Mouse (Mus musculus) neural tube, embryonic 13.5 days (tissue): ENCODE results near the gene Fer1l4. TPM values are rescaled to one million over a fixed set of nuclear protein-coding genes. Genes with fewer than 3 reads are reported as not detected.

ENCODE experiments used
- ATAC-seq: fragments of 200-750 bp; cut with Nextera tagmentation; 2 replicates; pipeline ENCODE4 v1.8.0; 2017; ENCODE audit warnings: low read depth, mild to moderate bottlenecking, moderate TSS enrichment, moderate library complexity
- H3K27ac ChIP-seq: fragments of 300-500 bp; sonication (generic); replicated peaks from 2 replicates; pipeline ENCODE4 v1.5.1; 2015; ENCODE audit warnings: moderate library complexity, mild to moderate bottlenecking, inconsistent platforms
- H3K27me3 ChIP-seq: fragments of 300-500 bp; sonication (generic); 2 replicates; pipeline ENCODE4 v1.6.1; 2015; ENCODE audit warnings: mild to moderate bottlenecking, inconsistent platforms
- H3K36me3 ChIP-seq: fragments of 300-500 bp; sonication (generic); 2 replicates; pipeline ENCODE4 v1.6.1; 2015; ENCODE audit warnings: mild to moderate bottlenecking, inconsistent platforms
- H3K4me1 ChIP-seq: fragments of 300-500 bp; sonication (generic); replicated peaks from 2 replicates; pipeline ENCODE4 v1.6.1; 2015; ENCODE audit warnings: inconsistent platforms
- H3K4me2 ChIP-seq: fragments of 300-500 bp; sonication (generic); 2 replicates; pipeline ENCODE4 v1.6.1; 2015; ENCODE audit warnings: inconsistent platforms, mild to moderate bottlenecking, moderate library complexity
- H3K4me3 ChIP-seq: fragments of 300-500 bp; sonication (generic); 2 replicates; pipeline ENCODE4 v1.5.1; 2015; ENCODE audit warnings: mild to moderate bottlenecking, inconsistent platforms
- H3K9ac ChIP-seq: fragments of 300-500 bp; sonication (generic); 2 replicates; pipeline ENCODE4 v1.6.1; 2015; ENCODE audit warnings: moderate library complexity, mild to moderate bottlenecking, inconsistent platforms
- H3K9me3 ChIP-seq: fragments of 300-500 bp; sonication (generic); 2 replicates; pipeline ENCODE4 v1.6.1; 2016; ENCODE audit warnings: inconsistent platforms
- WGBS: fragments of 180-500 bp; shearing (Covaris S2); methylation state at CpG from one replicate; pipeline ENCODE4 v1.1.7; 2015; 5-methylcytosine and 5-hydroxymethylcytosine counted together
- polyA plus RNA-seq: library from polyadenylated mRNA; unstranded; fragments of >200 nt; fragmentation: Nextera tagmentation; extraction: Ambion mirVana; gene quantifications from 2 replicates; pipeline ENCODE4 v1.2.1, GENCODE M21; 2015

The Fer1l4 gene
- polyA plus RNA-seq, 1 experiment from 2014 or later = not detected

DNA sequence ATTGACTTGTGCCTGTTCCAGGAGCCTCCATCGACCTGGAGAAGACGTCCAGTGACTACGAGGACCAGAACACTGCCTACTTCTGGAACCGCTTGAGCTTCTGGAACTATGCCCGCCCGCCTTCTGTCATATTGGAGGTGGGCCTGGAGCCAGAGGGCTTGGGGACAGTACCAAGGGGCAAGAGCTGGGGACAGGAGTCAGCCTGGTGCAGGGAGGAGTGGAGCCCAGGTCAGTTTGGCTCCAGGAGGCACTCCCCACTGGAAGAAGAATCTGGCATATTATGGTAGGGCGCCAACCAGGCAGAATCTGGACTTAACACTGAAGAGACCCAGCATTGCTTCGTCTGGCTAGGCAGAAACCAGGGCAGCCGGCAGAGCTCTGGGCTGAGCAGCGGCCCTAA is 15.2 kb upstream of the Fer1l4 start:
- Histone ChIP-seq H3K4me2 (no peak overlapping the region), H3K27ac (no peak overlapping the region), H3K9me3 (no peaks in the 10 kb centered on the region), H3K9ac (no peak overlapping the region), H3K27me3 (no peaks in the 10 kb centered on the region), H3K36me3 (peaks cover 50% of the 10 kb centered on the region), H3K4me1 (peaks cover 15% of the 10 kb centered on the region), H3K4me3 (no peak overlapping the region)
- ATAC-seq = no peak
- WGBS = 90% methylated on average over 10 of the region's 10 CpGs

DNA sequence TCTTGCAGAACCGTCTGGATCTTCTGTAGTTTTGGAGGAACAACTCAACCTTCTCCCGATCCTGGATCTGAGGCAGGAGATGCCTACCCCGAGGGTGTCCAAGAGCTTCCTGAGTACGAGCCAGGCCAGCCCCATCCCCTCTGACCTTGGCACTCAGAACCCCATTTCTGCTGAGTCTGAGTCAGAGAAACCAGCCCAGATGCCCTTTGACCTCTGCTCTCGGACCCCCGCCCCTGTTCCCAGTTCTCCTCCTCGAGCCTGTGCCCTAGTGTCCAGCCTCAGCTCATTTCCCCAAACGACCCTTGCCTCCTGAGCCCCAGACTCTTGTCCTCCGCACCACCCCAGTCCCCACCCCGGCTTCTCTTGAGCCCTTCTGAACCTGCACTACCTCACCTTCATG is 13.4 kb upstream of the Fer1l4 start:
- Histone ChIP-seq H3K27ac (0 out of 2 replicates have a peak overlapping the region, but pooled peaks have one; percentile 89), H3K36me3 (peaks cover 33% of the 10 kb centered on the region), H3K4me3 (peak overlapping the region; percentile 64), H3K4me2 (peak overlapping the region; percentile 88), H3K9me3 (no peaks in the 10 kb centered on the region), H3K4me1 (peaks cover 15% of the 10 kb centered on the region), H3K27me3 (no peaks in the 10 kb centered on the region), H3K9ac (peak overlapping the region; percentile 84)
- ATAC-seq = peak; percentile 32; the same call in 1 of the 2 replicates
- 31% methylated on average over 10 of the region's 10 CpGs for WGBS

DNA sequence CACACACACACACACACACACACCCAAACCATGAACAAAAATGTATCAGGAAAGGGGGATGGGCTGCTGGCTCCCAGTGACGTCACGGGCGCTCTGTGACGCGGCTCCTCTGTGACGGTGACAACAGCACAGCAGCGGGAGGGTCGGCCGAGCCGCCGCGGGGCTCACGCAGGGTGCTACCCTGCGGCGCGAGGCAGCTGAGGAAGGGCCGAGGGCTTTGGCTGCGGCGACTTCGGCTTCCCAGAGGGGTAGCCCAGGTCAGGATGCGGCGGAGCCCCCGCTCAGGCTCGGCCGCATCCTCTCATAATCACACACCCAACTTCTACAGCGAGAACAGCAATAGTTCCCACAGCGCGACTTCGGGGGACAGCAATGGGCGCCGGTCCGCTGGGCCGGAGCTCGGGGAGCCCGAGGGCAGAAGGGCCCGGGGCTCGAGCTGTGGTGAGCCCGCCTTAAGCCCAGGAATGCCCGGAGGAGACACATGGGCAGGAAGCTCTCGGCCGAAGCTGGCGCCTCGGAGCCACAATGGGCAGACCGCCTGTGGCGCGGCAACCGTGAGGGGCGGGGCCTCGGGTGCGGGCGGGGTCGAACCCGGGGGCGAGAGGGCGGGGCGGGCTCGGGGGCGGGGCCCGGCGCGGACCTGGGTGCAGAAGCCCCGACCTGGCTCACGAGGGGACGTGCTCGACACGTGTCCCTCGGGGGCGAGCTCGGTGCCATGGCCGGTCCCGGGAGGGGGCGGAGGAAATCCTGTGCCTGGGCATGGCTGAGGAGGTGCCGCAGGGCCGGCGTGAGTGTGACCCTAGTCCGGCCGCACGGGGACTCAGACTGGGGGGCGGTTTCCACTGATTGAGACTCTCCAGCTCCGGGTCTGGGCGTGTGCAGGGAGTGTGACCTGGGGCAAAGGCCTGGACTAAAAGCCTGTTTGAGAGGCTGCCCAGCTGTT is 12.6 kb upstream of the Fer1l4 start, which contains the start of gene Spag4:
TSS of gene Spag4 (plus strand) at position 77 of the 943 bp plus-strand sequence.
- Histone ChIP-seq H3K9me3 (no peaks in the 10 kb centered on the region), H3K4me3 (peak within 1 kb of the TSS; percentile 64), H3K4me2 (peak within 1 kb of the TSS; percentile 88), H3K4me1 (peaks cover 15% of the 10 kb centered on the region), H3K9ac (peak within 1 kb of the TSS; percentile 84), H3K36me3 (peaks cover 25% of the 10 kb centered on the region), H3K27me3 (no peaks in the 10 kb centered on the region), H3K27ac (peak within 1 kb of the TSS; percentile 89)
- peak; percentile 81 for ATAC-seq
- WGBS = under 1% methylated on average over 81 of the region's 81 CpGs

DNA sequence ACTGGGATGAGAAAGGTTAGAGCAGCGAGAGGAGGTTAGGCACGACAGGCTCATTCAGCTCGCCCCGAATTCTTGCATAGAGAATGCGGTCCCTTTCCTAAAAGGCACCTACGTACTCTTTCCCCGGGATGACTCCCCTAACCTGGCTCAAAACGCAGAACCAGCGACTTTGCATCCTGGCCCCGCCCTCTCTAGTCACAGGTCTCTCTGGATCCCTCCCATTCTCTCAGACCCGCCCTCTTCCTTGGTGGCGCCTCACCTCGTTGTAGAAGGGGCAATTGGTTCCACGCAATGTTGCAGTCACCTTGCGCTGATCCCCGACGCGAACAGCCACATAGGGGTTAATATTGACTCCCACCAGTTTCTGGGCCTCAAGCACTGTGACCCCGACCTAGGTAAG is 4.8 kb downstream of the Fer1l4 start:
- H3K4me2 ChIP-seq = no peak overlapping the region
- ATAC-seq = no peak
- H3K4me3 ChIP-seq = no peak overlapping the region
- peaks cover 13% of the 10 kb centered on the region for H3K27me3 ChIP-seq
- H3K9ac ChIP-seq = 0 out of 2 replicates have a peak overlapping the region, but pooled peaks have one; percentile 17
- 7% methylated on average over 19 of the region's 19 CpGs for WGBS
- H3K36me3 ChIP-seq = no peaks in the 10 kb centered on the region
- no peak overlapping the region for H3K27ac ChIP-seq
- no peaks in the 10 kb centered on the region for H3K4me1 ChIP-seq
- H3K9me3 ChIP-seq = no peaks in the 10 kb centered on the region

DNA sequence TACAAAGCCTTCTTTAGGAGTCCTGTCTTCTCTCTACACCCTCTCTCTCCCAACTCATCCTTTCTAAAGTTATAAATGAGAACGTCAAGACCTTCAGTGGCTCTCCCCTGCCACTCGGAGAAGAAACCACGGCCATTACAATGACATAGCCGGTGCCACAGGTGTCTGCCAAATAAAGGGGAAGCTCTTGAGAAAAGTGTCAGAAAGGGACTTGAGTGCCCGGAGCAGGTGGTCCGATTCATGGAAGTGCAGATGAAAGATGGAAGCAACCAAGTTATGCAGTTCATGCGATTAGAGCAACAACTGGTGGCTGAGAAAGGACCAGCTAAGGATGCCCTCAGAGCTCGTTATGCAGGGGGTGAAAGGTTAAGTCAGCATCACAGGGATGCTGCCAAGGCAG is 9.8 kb downstream of the Fer1l4 start:
- Histone ChIP-seq H3K27me3 (peaks cover 12% of the 10 kb centered on the region), H3K4me2 (no peak overlapping the region), H3K27ac (no peak overlapping the region), H3K36me3 (no peaks in the 10 kb centered on the region), H3K9me3 (no peaks in the 10 kb centered on the region), H3K4me1 (no peaks in the 10 kb centered on the region), H3K9ac (no peak overlapping the region), H3K4me3 (no peak overlapping the region)
- ATAC-seq = no peak
- WGBS = 86% methylated on average over 8 of the region's 8 CpGs

DNA sequence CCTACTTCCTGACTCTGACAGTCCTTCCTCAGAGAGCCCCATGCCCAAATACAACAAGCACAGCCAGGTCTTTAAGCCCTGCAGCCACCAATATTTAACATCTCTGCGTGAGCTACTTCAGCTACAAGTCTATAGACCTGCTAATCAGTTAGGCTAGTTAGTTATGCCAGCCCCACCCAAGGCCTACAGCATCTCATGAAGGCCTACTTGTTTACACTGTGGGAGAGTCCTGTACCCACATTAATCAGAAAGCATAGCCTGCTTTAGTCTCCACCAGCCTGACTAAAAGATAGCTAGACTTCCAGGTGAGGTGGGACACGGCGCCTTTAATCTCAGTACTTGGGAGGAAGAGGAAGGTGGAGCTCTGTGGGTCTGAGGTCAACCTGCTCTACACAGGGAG is 13.4 kb downstream of the Fer1l4 start:
- H3K4me2 ChIP-seq = no peak overlapping the region
- H3K27ac ChIP-seq = no peak overlapping the region
- no peak overlapping the region for H3K9ac ChIP-seq
- no peaks in the 10 kb centered on the region for H3K36me3 ChIP-seq
- H3K4me3 ChIP-seq = no peak overlapping the region
- ATAC-seq = no peak
- no peaks in the 10 kb centered on the region for H3K9me3 ChIP-seq
- 89% methylated on average over 3 of the region's 3 CpGs for WGBS
- no peaks in the 10 kb centered on the region for H3K27me3 ChIP-seq
- no peaks in the 10 kb centered on the region for H3K4me1 ChIP-seq

DNA sequence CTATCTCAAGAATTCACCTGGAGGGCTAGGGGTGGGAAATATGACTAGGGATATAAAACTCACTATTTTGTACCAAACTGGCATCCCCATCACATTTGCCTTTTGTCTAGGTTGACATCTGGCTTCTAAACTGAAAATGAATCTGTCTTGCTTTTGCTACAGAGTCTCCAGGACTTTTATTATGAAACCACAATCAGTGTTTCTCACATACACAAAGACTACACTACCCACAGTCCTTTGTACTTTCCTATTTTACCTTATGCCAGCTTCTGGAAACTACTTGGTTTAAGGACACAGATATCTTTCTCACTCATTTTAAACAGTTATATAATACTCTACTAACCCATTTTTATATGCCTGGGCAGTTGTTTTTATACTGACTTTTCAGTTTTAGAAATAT is 27.3 kb downstream of the Fer1l4 start:
- H3K27ac ChIP-seq = no peak overlapping the region
- no peaks in the 10 kb centered on the region for H3K27me3 ChIP-seq
- no peak overlapping the region for H3K4me2 ChIP-seq
- peaks cover 3% of the 10 kb centered on the region; the same call in 1 of the 2 replicates for H3K36me3 ChIP-seq
- no peaks in the 10 kb centered on the region for H3K9me3 ChIP-seq
- no peak overlapping the region for H3K9ac ChIP-seq
- no peaks in the 10 kb centered on the region for H3K4me1 ChIP-seq
- no peak for ATAC-seq
- no peak overlapping the region for H3K4me3 ChIP-seq

DNA sequence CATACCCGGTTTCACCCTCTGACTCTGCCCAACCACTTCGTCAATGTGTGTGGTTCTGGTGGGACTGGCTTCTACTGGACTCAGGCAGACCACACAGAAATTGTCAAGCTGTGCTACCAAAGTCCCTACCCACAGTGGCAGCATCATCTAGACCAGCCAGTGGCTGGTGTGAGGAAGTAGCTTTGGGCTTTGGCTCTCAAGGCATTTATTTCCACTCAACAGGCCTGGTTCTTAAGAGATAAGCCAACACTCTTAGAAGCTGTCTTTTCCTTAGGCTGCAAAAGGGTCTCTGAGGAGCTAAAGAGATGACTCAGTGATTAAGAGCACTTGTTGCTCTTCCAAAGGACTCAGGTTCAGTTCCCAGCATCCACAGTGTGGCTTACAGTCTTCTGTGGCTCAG is 31.0 kb downstream of the Fer1l4 start:
- Histone ChIP-seq H3K27me3 (no peaks in the 10 kb centered on the region), H3K4me1 (no peaks in the 10 kb centered on the region), H3K36me3 (peaks cover 40% of the 10 kb centered on the region), H3K9me3 (no peaks in the 10 kb centered on the region), H3K4me2 (no peak overlapping the region), H3K27ac (no peak overlapping the region), H3K9ac (no peak overlapping the region), H3K4me3 (no peak overlapping the region)
- WGBS = 88% methylated on average over 2 of the region's 2 CpGs
- ATAC-seq = no peak

DNA sequence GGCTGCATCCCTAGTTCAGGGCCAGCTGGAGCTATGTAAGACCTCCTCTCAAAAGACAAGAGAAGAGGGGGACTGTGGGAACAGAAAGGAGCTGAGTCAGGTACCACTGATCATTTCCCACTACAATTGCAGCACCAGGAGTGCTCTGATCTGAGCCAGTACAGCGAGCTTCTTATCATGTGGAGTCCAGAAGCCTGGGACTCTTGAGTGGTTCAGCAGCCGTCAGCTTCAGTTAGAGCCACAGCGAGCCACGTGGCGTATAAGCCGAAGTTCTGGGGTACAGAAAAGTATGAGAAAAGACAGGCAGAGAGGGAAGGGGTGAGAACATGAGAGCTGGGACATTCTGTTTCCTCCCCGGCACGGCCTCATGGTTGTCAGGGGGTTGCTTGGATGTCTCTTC is 31.5 kb downstream of the Fer1l4 start:
- Histone ChIP-seq H3K9me3 (no peaks in the 10 kb centered on the region), H3K4me1 (no peaks in the 10 kb centered on the region), H3K4me3 (no peak overlapping the region), H3K4me2 (no peak overlapping the region), H3K27ac (no peak overlapping the region), H3K27me3 (no peaks in the 10 kb centered on the region), H3K36me3 (peaks cover 46% of the 10 kb centered on the region), H3K9ac (no peak overlapping the region)
- WGBS = 92% methylated on average over 8 of the region's 8 CpGs
- no peak for ATAC-seq

DNA sequence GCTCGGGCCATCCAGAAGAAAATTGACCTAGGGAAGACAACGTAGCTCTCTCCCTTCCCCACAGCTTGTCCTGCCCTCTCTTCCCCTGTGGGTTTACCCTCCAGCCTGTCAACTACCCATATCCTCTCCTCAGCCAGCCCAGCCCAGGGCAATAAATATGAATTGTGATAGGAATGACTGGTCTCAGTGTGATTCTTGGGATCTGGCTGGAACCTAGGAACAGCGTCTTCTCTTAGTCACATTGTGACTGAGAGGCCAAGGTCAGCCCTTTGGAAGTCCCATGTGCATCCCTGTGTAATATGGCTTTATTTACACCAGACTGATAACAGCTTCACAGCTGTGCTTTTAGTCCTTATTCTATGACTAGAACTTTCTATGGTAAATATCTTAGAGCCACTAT is 34.6 kb downstream of the Fer1l4 start:
- Histone ChIP-seq H3K4me3 (no peak overlapping the region), H3K27ac (no peak overlapping the region), H3K27me3 (no peaks in the 10 kb centered on the region), H3K9ac (no peak overlapping the region), H3K9me3 (no peaks in the 10 kb centered on the region), H3K4me2 (no peak overlapping the region), H3K4me1 (no peaks in the 10 kb centered on the region), H3K36me3 (peaks cover 77% of the 10 kb centered on the region)
- 92% methylated on average over 3 of the region's 3 CpGs for WGBS
- no peak for ATAC-seq

DNA sequence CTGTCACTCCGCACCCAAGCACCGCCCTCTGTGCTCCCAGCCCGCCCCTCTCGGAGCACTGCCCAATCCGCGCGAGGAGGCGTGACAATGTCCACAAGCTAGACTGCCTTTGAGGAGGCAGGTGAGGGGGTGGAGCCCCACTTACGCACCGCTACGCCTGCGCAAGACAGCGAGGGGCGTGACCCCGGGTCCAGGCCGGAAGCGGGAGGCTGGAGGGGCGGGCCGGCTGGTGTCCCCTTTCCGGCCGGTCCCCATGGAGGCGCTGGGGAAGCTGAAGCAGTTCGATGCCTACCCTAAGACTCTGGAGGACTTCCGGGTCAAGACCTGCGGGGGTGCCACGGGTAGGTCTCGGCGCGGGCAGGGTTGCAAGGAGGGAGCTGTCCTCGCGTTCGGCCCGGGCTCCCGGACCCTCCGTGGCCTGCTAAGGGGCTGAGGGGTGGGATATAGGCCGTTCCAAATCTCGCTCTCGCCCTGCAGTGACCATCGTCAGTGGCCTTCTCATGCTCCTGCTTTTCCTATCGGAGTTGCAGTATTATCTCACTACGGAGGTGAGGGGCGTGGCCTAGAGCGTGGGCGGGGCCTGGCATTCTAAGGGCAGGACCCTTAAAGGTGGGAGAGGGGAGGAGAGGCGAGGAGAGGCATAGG is 44.7 kb downstream of the Fer1l4 start, which contains the start of the genes 6430550D23Rik and Ergic3:
TSS of gene 6430550D23Rik (minus strand) at position 90 of the 645 bp plus-strand sequence.
TSS of gene Ergic3 (plus strand) at position 158 of the 645 bp plus-strand sequence.
- H3K4me3 ChIP-seq = peak within 1 kb of the TSS; percentile 63
- H3K4me1 ChIP-seq = peaks cover 16% of the 10 kb centered on the region
- peak; percentile 99 for ATAC-seq
- WGBS = under 1% methylated on average over 44 of the region's 45 CpGs
- H3K4me2 ChIP-seq = peak within 1 kb of the TSS; percentile 58
- H3K27ac ChIP-seq = 0 out of 2 replicates have a peak within 1 kb of the TSS, but pooled peaks have one; percentile 61
- H3K9me3 ChIP-seq = 0 out of 2 replicates have a peak, but pooled peaks cover 6% of the 10 kb centered on the region
- H3K9ac ChIP-seq = peak within 1 kb of the TSS; percentile 77
- peaks cover 37% of the 10 kb centered on the region for H3K36me3 ChIP-seq
- no peaks in the 10 kb centered on the region for H3K27me3 ChIP-seq

DNA sequence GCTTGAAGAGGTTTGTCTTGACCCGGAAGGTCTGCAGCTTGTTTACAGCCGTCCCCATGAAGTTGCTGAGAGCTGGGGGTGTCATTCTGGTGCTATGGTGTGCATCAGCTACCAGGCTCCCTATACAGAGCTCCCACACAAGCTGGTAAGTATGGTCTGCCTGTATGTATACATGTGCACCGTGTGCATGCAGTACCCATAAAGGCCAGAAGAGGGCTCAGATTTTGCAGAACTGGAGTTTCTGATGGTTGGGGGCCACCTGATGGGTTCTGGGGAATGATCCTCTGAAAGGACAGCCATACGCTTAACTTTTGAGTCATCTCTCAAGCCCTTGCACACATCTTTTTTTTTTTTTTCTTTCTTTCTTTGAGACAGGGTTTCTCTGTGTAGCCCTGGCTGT is 47.4 kb downstream of the Fer1l4 start:
- Histone ChIP-seq H3K27me3 (no peaks in the 10 kb centered on the region), H3K4me3 (no peak overlapping the region), H3K9ac (no peak overlapping the region), H3K4me1 (peaks cover 16% of the 10 kb centered on the region), H3K36me3 (peaks cover 26% of the 10 kb centered on the region), H3K27ac (no peak overlapping the region), H3K4me2 (no peak overlapping the region), H3K9me3 (0 out of 2 replicates have a peak, but pooled peaks cover 6% of the 10 kb centered on the region)
- ATAC-seq = no peak
- WGBS = 92% methylated on average over 4 of the region's 4 CpGs
